Comparison of ENCODE assay signal across 10 mouse cellular contexts in genomic region chr9:32117876-32118275, GRCm38 (mm10). TPM values are rescaled to one million over a fixed set of nuclear protein-coding genes. Genes with fewer than 3 reads are reported as not detected.
DNase-seq lines count a peak whose midpoint lies in the region; ATAC-seq and TF ChIP-seq lines count a peak whose summit lies in the region.
"Had no signal": no experiment of that assay in that cellular context is flagged by ENCODE, and none has a peak within 500 bp of the region (broad histone marks: within the 10 kb centered on the region; RNA-seq: fewer than 3 reads in every experiment).

No protein-coding gene starts in this region.

- peak; percentile 92 for ATAC-seq in frontal cortex, adult (ENCODE audit: low TSS enrichment)
- no peak for ATAC-seq in liver, embryonic 16.5 days (ENCODE audit: low read depth)
- no peak for ATAC-seq in liver, embryonic 12.5 days
- no peak for ATAC-seq in cerebellum, adult (ENCODE audit: insufficient number of reproducible peaks, low FRiP score, low TSS enrichment)

- no peaks in the 10 kb centered on the region for H3K36me3 ChIP-seq in liver, embryonic 16.5 days (ENCODE audit: control insufficient read depth, insufficient read depth)
- H3K36me3 ChIP-seq in liver, embryonic 12.5 days: no peaks in the 10 kb centered on the region
- H3K36me3 ChIP-seq: neural tube, embryonic 12.5 days had no signal

- 25% methylated on average over 4 of the region's 4 CpGs for WGBS in liver, embryonic 16.5 days (ENCODE audit: insufficient replicate concordance)
- WGBS in liver, embryonic 12.5 days (ENCODE audit: insufficient replicate concordance): 32% methylated on average over 4 of the region's 4 CpGs
- WGBS in olfactory bulb, adult 2 months: 16% methylated on average over 4 of the region's 4 CpGs

- H3K4me3 ChIP-seq in liver, embryonic 16.5 days (ENCODE audit: low read depth, low read length): no peak overlapping the region
- H3K4me3 ChIP-seq in liver, embryonic 12.5 days: no peak overlapping the region
- H3K4me3 ChIP-seq in olfactory bulb, adult 2 months (ENCODE audit: insufficient read depth, low read depth, low read length): no peak overlapping the region
- H3K4me3 ChIP-seq: neural tube, embryonic 12.5 days had no signal

- no peak for TF ChIP-seq CTCF in olfactory bulb, adult 2 months (IDR thresholded peaks at IDR 0.05; ENCODE audit: insufficient read depth, low read depth, low read length)

- H3K27me3 ChIP-seq in liver, embryonic 16.5 days (ENCODE audit: control insufficient read depth, insufficient read depth, low read depth, low read length): no peaks in the 10 kb centered on the region
- no peaks in the 10 kb centered on the region for H3K27me3 ChIP-seq in liver, embryonic 12.5 days (replicated peaks)
- H3K27me3 ChIP-seq: neural tube, embryonic 12.5 days had no signal

- H3K27ac ChIP-seq in liver, embryonic 16.5 days (ENCODE audit: low read length): peak overlapping the region; percentile 24; the same call in 1 of the 2 replicates
- no peak overlapping the region for H3K27ac ChIP-seq in liver, embryonic 12.5 days
- H3K27ac ChIP-seq in olfactory bulb, adult 2 months (ENCODE audit: insufficient read depth, low read depth, low read length): peak overlapping the region; percentile 66; the same call in 1 of the 2 replicates
- H3K27ac ChIP-seq: neural tube, embryonic 12.5 days had no signal

- no peak overlapping the region for H3K4me2 ChIP-seq in liver, embryonic 16.5 days (ENCODE audit: low read depth, low read length)
- no peak overlapping the region for H3K4me2 ChIP-seq in liver, embryonic 12.5 days
- H3K4me2 ChIP-seq: neural tube, embryonic 12.5 days had no signal

- H3K4me1 ChIP-seq in liver, embryonic 16.5 days (ENCODE audit: control insufficient read depth, low read depth, low read length): peaks cover 13% of the 10 kb centered on the region
- H3K4me1 ChIP-seq in liver, embryonic 12.5 days: peaks cover 19% of the 10 kb centered on the region
- no peaks in the 10 kb centered on the region for H3K4me1 ChIP-seq in olfactory bulb, adult 2 months (ENCODE audit: control insufficient read depth, insufficient read depth, low read length)
- H3K4me1 ChIP-seq: neural tube, embryonic 12.5 days had no signal

- DNase-seq in frontal cortex, postnatal 25 days (ENCODE audit: low spot score in 2 of 2): no peak
- DNase-seq in layer of hippocampus, adult 8-10 months (ENCODE audit: low spot score in 2 of 2): peak; percentile 26 to 40
- DNase-seq in cerebellum, adult 11-12 months: no peak
- DNase-seq: cerebellum, postnatal 14 days had no signal

- TF ChIP-seq POLR2A in olfactory bulb, adult 2 months (IDR thresholded peaks at IDR 0.05; ENCODE audit: insufficient read depth, low read depth, low read length): no peak

- H3K9ac ChIP-seq in liver, embryonic 16.5 days (ENCODE audit: low read depth, low read length): no peak overlapping the region
- H3K9ac ChIP-seq in liver, embryonic 12.5 days: no peak overlapping the region
- H3K9ac ChIP-seq: neural tube, embryonic 12.5 days had no signal

- no peaks in the 10 kb centered on the region for H3K9me3 ChIP-seq in liver, embryonic 16.5 days (replicated peaks; ENCODE audit: control insufficient read depth, low read length)
- H3K9me3 ChIP-seq in liver, embryonic 12.5 days (replicated peaks): no peaks in the 10 kb centered on the region
- H3K9me3 ChIP-seq: neural tube, embryonic 12.5 days had no signal

RNA-seq across cellular contexts. Expression of gene Arhgap32, which starts 1.9 kb away (rescaled TPM):
- polyA plus RNA-seq in liver, embryonic 16.5 days (2015; fragmentation: Nextera tagmentation; extraction: Ambion mirVana): 0.32 and 0.57 TPM in 2 replicates
- 0.56 and 0.80 TPM in 2 replicates for polyA plus RNA-seq in liver, embryonic 12.5 days (2016; fragmentation: Nextera tagmentation; extraction: Ambion mirVana)
- total RNA-seq in layer of hippocampus, adult 8-10 months (2022): 100 to 1,000 TPM; 213 to 272 (median 226) TPM
- 233 TPM in 1 of 2 replicates, not detected in the other for polyA plus RNA-seq in olfactory bulb, adult 2 months (2012; ENCODE audit: insufficient read depth, insufficient read length, low replicate concordance, missing spikeins)

Comparison
In these comparisons a context has a peak if more than half of its experiments do, and no peak if none do; other contexts are left out.
1. DNase-seq: peak in layer of hippocampus, adult 8-10 months (2 of 2); none in frontal cortex, postnatal 25 days (0 of 2) and cerebellum, adult 11-12 months (single experiment).
2. RNA of gene Arhgap32, which starts 1.9 kb away (polyA plus RNA-seq): 233 TPM in olfactory bulb, adult 2 months; 0.56 to 0.80 TPM in liver, embryonic 12.5 days and 0.32 to 0.57 TPM in liver, embryonic 16.5 days; every median in the first group is over 10 times any median in the second.